Mouse (Mus musculus) hematopoietic stem cell, adult 5-6 weeks (primary cell): ENCODE results near the gene Proca1. TPM values are rescaled to one million over a fixed set of nuclear protein-coding genes. Genes with fewer than 3 reads are reported as not detected.

Source experiments
- ATAC-seq, 2 experiments: fragments of 125-278 bp in 1 of 2; replicated peaks in 1 of 2; 2 replicates each; pipeline ENCODE4 v1.8.0; 2016 to 2017; ENCODE audit warnings: inconsistent platforms in 2 of 2, mild to moderate bottlenecking in 2 of 2, moderate number of reproducible peaks in 2 of 2, low read depth in 1 of 2, moderate TSS enrichment in 1 of 2; ENCODE audit not compliant: low FRiP score in 2 of 2, poor library complexity in 2 of 2, severe bottlenecking in 2 of 2, insufficient read depth in 1 of 2, low TSS enrichment in 1 of 2
- total RNA-seq: library from RNA; stranded (forward); fragments of 172-1452, 232-1000 nt; gene quantifications from 2 replicates; pipeline ENCODE4 v1.2.3, GENCODE M21; 2017

The Proca1 gene
- total RNA-seq, 1 experiment from 2014 or later = 1.5 TPM

DNA sequence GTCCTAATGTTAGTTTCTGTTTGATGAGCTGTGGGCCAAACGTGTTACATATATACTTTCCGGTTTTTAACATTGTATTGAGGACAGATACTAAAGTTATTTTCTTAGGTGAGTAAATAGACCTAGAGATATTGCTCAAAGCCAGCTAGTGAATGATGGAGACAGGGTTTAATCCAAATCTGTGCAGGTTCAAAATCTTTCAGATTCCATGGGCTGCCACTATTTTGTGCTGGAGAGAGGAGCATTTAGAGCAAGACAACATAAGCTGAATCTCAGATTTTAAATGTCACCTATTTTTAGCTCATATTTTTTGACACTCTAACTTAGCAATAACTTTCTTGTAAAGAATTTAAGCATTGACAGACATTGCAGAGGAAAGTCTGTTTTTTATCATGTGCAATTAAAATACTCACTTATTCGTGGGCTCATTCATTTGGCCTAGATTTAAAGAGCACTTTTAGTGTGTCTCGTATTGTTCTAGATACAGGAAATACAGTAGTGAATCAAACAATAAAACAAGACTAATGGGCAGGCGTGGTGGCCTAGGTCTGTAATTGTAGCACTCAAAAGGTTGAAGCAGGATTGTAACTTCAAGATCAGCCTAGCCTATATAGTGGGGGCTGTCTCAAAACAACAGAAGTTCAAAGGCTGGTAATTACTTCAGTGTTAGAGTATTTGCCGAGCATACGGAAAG lies 53.3 kb downstream of the Proca1 start:
- ATAC-seq = no peak

DNA sequence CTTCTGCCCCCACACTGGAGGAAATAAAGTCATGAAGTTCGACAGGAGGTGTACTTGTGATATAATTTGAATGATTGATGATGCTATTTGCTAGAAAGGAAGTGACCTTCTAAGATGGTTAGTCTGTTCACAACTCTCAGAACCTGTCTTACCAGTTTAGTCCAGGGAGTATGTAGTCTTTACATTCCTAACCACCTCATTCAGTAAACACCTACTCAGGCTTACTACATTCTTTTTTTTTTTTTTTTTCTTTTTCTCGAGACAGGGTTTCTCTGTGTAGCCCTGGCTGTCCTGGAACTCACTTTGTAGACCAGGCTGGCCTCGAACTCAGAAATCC lies 53.8 kb downstream of the Proca1 start:
- no peak for ATAC-seq

DNA sequence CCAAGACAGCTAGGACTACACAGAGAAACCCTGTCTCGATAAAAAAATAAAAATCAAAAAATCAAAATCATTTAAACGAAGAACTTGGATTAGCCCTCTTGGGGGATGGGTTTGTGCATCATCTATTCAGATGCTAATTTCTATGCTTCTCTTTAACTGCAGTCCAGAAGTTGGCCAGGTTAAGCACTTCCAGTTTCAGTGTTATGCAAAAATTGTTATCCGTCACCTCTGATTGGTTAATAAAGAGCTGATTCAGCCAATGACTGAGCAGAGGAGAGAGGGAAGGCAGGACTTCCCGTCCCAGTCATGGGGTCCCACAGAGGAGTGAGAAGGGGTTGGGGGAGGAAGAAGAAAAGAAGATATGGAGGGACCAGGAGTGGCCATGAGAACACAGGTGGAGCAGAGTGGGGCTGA lies 54.5 kb downstream of the Proca1 start:
- ATAC-seq = no peak

Other genes with a start within 250 kb of the Proca1 start
- 24.6 and 42.8 TPM in 2 replicates for gene Phf12, start 210.6 kb upstream of the Proca1 start, total RNA-seq
- gene Dhrs13, start 161.1 kb upstream of the Proca1 start, total RNA-seq = 7.1 and 12.3 TPM in 2 replicates
- 40.9 and 46.3 TPM in 2 replicates for gene Flot2, start 155.5 kb upstream of the Proca1 start, total RNA-seq
- 28.3 and 28.5 TPM in 2 replicates for gene Eral1, start 113.0 kb upstream of the Proca1 start, total RNA-seq
- gene Fam222b, start 98.7 kb upstream of the Proca1 start, total RNA-seq = 3.2 and 5.6 TPM in 2 replicates
- 13.5 and 16.3 TPM in 2 replicates for gene Traf4, start 27.8 kb upstream of the Proca1 start, total RNA-seq
- gene Nek8, start 16.7 kb upstream of the Proca1 start, total RNA-seq = 4.6 and 4.8 TPM in 2 replicates
- gene Tlcd1, start 16.7 kb upstream of the Proca1 start, total RNA-seq = 4.7 and 5.2 TPM in 2 replicates
- gene Rpl23a, start 9.8 kb upstream of the Proca1 start, total RNA-seq = 3,301 and 3,769 TPM in 2 replicates
- gene Rab34, start 5.0 kb upstream of the Proca1 start, total RNA-seq = 1.1 and 3.2 TPM in 2 replicates
- 38.1 and 54.2 TPM in 2 replicates for gene Sdf2, start 52.4 kb downstream of the Proca1 start, total RNA-seq
- 45.6 and 51.3 TPM in 2 replicates for gene Supt6, start 52.6 kb downstream of the Proca1 start, total RNA-seq
- gene 2610507B11Rik, start 68.4 kb downstream of the Proca1 start, total RNA-seq = 83.7 and 92.7 TPM in 2 replicates
- 0.38 TPM in 1 of 2 replicates, not detected in the other for gene BC030499, start 97.4 kb downstream of the Proca1 start, total RNA-seq
- gene Spag5, start 108.1 kb downstream of the Proca1 start, total RNA-seq = 39.9 and 49.1 TPM in 2 replicates
- 6.6 and 8.7 TPM in 2 replicates for gene Aldoc, start 129.6 kb downstream of the Proca1 start, total RNA-seq
- 9.9 and 10.1 TPM in 2 replicates for gene Pigs, start 135.0 kb downstream of the Proca1 start, total RNA-seq
- gene Unc119, start 150.1 kb downstream of the Proca1 start, total RNA-seq = 17.4 and 29.9 TPM in 2 replicates
- gene Foxn1, start 193.2 kb downstream of the Proca1 start, total RNA-seq = not detected in 2 replicates
- gene Slc13a2, start 228.8 kb downstream of the Proca1 start, total RNA-seq = 0.13 TPM in 1 of 2 replicates, not detected in the other